Mouse (Mus musculus) cerebellum, adult 2 months (tissue): Measurements from ENCODE around the gene 0610030E20Rik.

Source experiments
- CTCF ChIP-seq: fragments of 200-500 bp; IDR thresholded peaks from 2 replicates; pipeline ENCODE4 v1.5.1; 2011; ENCODE audit warnings: low read depth, mild to moderate bottlenecking, control low read depth, low read length, moderate library complexity, borderline replicate concordance; ENCODE audit not compliant: insufficient read depth
- POLR2A ChIP-seq: fragments of 200-500 bp; IDR thresholded peaks from 2 replicates; pipeline ENCODE4 v1.6.1; 2011; ENCODE audit warnings: low read length, control low read depth, borderline replicate concordance; ENCODE audit not compliant: insufficient read depth

- TF ChIP-seq CTCF (no peak), POLR2A (no peak)
Measured at GRCm38 (mm10) chr6:72350214-72350613, 3.1 kb downstream of the 0610030E20Rik start.
